8 mouse cellular contexts compared by ENCODE assay signal in the genomic region with DNA sequence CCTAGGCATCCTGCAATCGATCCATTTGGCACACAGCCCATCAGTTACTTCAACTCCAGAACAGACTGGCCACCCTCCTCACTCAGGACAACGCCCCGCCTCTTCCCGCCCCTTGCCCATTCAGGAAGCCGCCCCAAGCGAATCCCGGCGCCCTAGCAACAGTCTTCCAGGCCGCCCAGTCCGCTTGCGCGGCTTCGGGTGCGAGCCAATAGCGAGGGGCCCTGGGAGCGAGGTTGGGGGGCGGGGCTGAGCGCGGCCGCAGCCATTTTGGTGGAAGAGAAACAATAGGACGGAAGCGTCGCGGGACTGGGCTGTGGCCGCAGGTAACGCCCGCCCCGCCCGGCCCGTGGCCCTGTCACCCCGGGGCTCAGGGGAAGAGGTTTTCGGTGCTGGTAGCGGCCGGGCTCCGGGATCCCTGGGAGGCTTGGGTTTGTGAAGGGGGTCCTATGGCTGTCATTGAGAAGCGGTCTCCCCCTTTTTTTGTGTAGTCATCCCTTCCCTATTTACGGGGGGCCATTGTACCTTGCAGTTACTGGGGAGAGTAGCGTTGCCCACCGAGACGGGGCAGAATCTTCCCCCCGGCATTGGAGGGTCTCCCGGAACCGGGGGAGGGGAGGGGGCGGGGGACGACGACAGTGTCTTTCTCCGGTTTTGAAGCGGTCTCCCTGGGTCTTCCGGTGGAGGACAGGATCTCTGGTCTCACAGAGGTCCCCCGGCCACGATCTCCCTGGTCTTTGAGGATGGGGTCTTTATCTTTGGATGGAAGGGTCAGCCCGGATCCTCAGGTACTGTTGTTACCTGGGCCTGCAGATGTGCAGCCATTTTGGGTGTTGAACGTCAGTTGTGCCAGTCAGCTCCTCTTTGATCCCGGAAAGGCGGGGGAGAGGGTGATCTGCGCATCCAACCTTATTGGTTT. TPM values are rescaled to one million over a fixed set of nuclear protein-coding genes. Genes with fewer than 3 reads are reported as not detected.
DNase-seq lines count a peak whose midpoint lies in the region; ATAC-seq lines count a peak whose summit lies in the region.

A gene (plus strand): TSS at position 249 of the 916 bp plus-strand sequence.

- peak within 1 kb of the TSS; percentile 90 for H3K4me2 ChIP-seq in hindbrain, embryonic 13.5 days

- H3K36me3 ChIP-seq in hindbrain, embryonic 13.5 days = no peaks in the 10 kb centered on the region

- under 1% methylated on average over 56 of the region's 56 CpGs for WGBS in hindbrain, embryonic 13.5 days

- peak; percentile 97 for ATAC-seq in hindbrain, embryonic 13.5 days (ENCODE audit: low FRiP score)

- peak within 1 kb of the TSS; percentile 85 for H3K4me3 ChIP-seq in hindbrain, embryonic 13.5 days

- H3K9ac ChIP-seq in hindbrain, embryonic 13.5 days = peak within 1 kb of the TSS; percentile 99

- peak; percentile 95 for DNase-seq in NIH3T3 (ENCODE audit: low read depth)
- DNase-seq in cerebellum, postnatal 10 days = peak; percentile 99
- peak; percentile 94 to 98 for DNase-seq in frontal cortex, postnatal 14 days (ENCODE audit: low spot score in 2 of 2)
- peak; percentile 93 to 96 for DNase-seq in layer of hippocampus, postnatal 25 days (ENCODE audit: extremely low spot score in 1 of 2, low spot score in 1 of 2)
- DNase-seq in lung, postnatal 25 days (ENCODE audit: low spot score) = peak; percentile 97
- peak; percentile 98 for DNase-seq in retina, embryonic 14.5 days (ENCODE audit: low spot score)
- peak; percentile 98 for DNase-seq in thymus, postnatal 4 days

- no peaks in the 10 kb centered on the region for H3K27me3 ChIP-seq in hindbrain, embryonic 13.5 days

- no peaks in the 10 kb centered on the region for H3K9me3 ChIP-seq in hindbrain, embryonic 13.5 days

- H3K27ac ChIP-seq in hindbrain, embryonic 13.5 days = peak within 1 kb of the TSS; percentile 99

- peaks cover 52% of the 10 kb centered on the region for H3K4me1 ChIP-seq in hindbrain, embryonic 13.5 days (replicated peaks)

RNA-seq across cellular contexts. Expression of the gene that starts here (rescaled TPM):
- 222 and 228 TPM in 2 replicates for polyA plus RNA-seq in hindbrain, embryonic 13.5 days (2015; fragmentation: Nextera tagmentation; extraction: Ambion mirVana)
- total RNA-seq in layer of hippocampus, postnatal 25 days (2021) = 100 to 1,000 TPM; 203 to 244 TPM

Comparison
In these comparisons a context has a peak if more than half of its experiments do, and no peak if none do; other contexts are left out.
1. Peak in every context shown above with its lines: DNase-seq, ATAC-seq, H3K4me3 ChIP-seq and H3K27ac ChIP-seq.